Mouse (Mus musculus): ENCODE results near the gene Gstm4.

DNA sequence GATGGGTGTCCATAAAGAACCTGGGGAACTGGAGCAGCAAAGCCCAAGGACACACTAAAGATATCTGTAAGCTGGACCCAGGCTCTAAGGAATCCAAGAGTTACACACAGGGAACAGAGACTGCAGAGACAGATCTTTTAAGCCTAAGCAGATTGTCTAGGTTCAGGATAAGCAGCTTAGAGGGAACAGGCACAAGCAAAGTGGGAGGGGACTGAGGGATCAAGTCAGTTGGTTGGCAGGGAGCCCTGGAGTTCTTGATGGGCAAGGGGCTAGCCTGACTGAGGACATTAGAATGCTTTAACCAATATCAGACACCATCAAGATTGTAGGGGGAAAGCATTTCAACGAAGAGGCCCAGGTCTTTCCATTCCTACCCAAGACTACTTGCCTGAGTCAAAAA lies 49.5 kb upstream of the Gstm4 start:
- TF ChIP-seq CTCF (IDR thresholded peaks at IDR 0.05; ENCODE audit: low read depth, low read length) (no peak), EP300 (IDR thresholded peaks at IDR 0.05; ENCODE audit: insufficient read depth, low read depth, low read length) (no peak), POLR2A (IDR thresholded peaks at IDR 0.05; ENCODE audit: insufficient read depth, low read length) (no peak)
